Comparison of ENCODE assay signal across 8 mouse cellular contexts in the genomic region with DNA sequence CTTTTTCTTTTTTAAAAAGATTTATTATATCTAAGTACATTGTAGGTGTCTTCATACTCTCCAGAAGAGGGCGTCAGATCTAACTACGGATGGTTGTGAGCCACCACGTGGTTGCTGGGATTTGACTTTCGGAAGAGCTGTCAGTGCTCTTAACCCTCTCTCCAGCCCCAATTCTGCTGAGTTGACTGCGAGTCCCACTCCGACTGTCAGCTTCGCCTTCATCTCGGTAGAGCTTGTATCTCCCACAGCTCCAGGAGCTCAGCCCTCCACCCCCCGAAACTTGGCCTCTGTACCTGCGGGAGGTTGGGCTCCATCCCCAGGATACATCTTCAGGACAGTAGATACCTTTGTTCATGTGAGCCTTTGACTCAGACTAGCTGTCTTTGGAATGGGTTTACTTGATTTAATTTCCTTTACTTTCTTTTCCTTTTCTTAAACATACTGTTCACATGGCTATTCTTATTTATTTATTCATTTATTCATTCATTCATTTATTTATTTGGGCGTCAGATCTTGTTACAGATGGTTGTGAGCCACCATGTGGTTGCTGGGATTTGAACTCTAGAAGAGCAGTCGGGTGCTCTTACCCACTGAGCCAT. TPM values are rescaled to one million over a fixed set of nuclear protein-coding genes. Genes with fewer than 3 reads are reported as not detected.
A peak's percentile ranks its signal among the peaks of the same experiment; 100 is the strongest.
DNase-seq lines count a peak whose midpoint lies in the region; ATAC-seq lines count a peak whose summit lies in the region.

Mrpl20 (plus strand) TSS at position 138 of the 599 bp plus-strand sequence.

- H3K4me1 ChIP-seq in neural tube, embryonic 11.5 days (ENCODE audit: control insufficient read depth, insufficient read depth, low read length): peaks cover 11% of the 10 kb centered on the region; the same call in 1 of the 2 replicates

- H3K9ac ChIP-seq in neural tube, embryonic 11.5 days (ENCODE audit: low read length): peak within 1 kb of the TSS; percentile 78

- peak within 1 kb of the TSS; percentile 76 for H3K4me2 ChIP-seq in neural tube, embryonic 11.5 days (ENCODE audit: low read depth)

- no peaks in the 10 kb centered on the region for H3K27me3 ChIP-seq in neural tube, embryonic 11.5 days (ENCODE audit: control insufficient read depth, insufficient read depth, low read length)

- no peak for DNase-seq in neural tube, embryonic 11.5 days (ENCODE audit: low spot score)
- DNase-seq in neural tube, embryonic 10.5 days (ENCODE audit: extremely low spot score, low spot score): no peak
- DNase-seq in brain, adult 2 months (ENCODE audit: low read depth, low spot score): peak; percentile 65
- DNase-seq in gastrocnemius, postnatal 10 days: no peak
- peak; percentile 70 for DNase-seq in induced T-regulatory cell, adult 2 months (ENCODE audit: low read depth)
- DNase-seq in lung, postnatal 36 days: peak; percentile 28
- peak; percentile 39 for DNase-seq in thymus, postnatal 4 days
- no peak for DNase-seq in frontal cortex, postnatal 10 days (ENCODE audit: low spot score in 2 of 2)

- H3K27ac ChIP-seq in neural tube, embryonic 11.5 days (ENCODE audit: low read depth, low read length): no peak within 1 kb of the TSS

- H3K9me3 ChIP-seq in neural tube, embryonic 11.5 days (ENCODE audit: control insufficient read depth, low read length): no peaks in the 10 kb centered on the region

- no peak for ATAC-seq in neural tube, embryonic 11.5 days (ENCODE audit: insufficient read depth, low FRiP score, low TSS enrichment)

- WGBS in neural tube, embryonic 11.5 days: 15% methylated on average over 12 of the region's 12 CpGs

- peaks cover 4% of the 10 kb centered on the region for H3K36me3 ChIP-seq in neural tube, embryonic 11.5 days (ENCODE audit: control insufficient read depth, insufficient read depth, low read length)

- peak within 1 kb of the TSS; percentile 89 for H3K4me3 ChIP-seq in neural tube, embryonic 11.5 days (ENCODE audit: low read depth, low read length)

RNA-seq across cellular contexts. Expression of gene Mrpl20, which starts in this region (rescaled TPM):
- 225 and 246 TPM in 2 replicates for polyA plus RNA-seq in neural tube, embryonic 11.5 days (2014; fragmentation: Nextera tagmentation; extraction: Ambion mirVana)
- total RNA-seq in gastrocnemius, postnatal 10 days (2021): 10 to 100 TPM; 56.6 to 58.0 TPM

Comparison
In these comparisons a context has a peak if more than half of its experiments do, and no peak if none do; other contexts are left out.
1. DNase-seq: peak in brain, adult 2 months (single experiment), induced T-regulatory cell, adult 2 months (single experiment), lung, postnatal 36 days (single experiment) and thymus, postnatal 4 days (single experiment); none in neural tube, embryonic 11.5 days (single experiment), neural tube, embryonic 10.5 days (single experiment), gastrocnemius, postnatal 10 days (single experiment) and frontal cortex, postnatal 10 days (0 of 2).